Mouse (Mus musculus) embryonic stem cell, embryonic (primary cell): ENCODE measurements at regions not wholly inside any gene's neighbourhood (a gene's known extent, or its start where the extent isn't known, plus 50 kb on each side); places are given as distances from the start of the nearest gene placed in this dataset.

Experiments used
- CTCF ChIA-PET, 4 experiments: fragments of 300-600 bp in 2 of 4; fragments of 350-600 bp in 2 of 4; sonication (Branson Sonifier 250); formaldehyde crosslinking; loops; one replicate each; lab custom pipeline; 2022; ENCODE audit warnings: inconsistent platforms in 2 of 4; lab: Charles Lee
- POLR2A ChIA-PET, 4 experiments: fragments of 300-600 bp in 2 of 4; fragments of 350-600 bp in 2 of 4; sonication (Branson Sonifier 250); formaldehyde crosslinking; loops; one replicate each; lab custom pipeline; 2022; ENCODE audit warnings: antibody characterized with exemption in 4 of 4, inconsistent platforms in 1 of 4; lab: Charles Lee

DNA sequence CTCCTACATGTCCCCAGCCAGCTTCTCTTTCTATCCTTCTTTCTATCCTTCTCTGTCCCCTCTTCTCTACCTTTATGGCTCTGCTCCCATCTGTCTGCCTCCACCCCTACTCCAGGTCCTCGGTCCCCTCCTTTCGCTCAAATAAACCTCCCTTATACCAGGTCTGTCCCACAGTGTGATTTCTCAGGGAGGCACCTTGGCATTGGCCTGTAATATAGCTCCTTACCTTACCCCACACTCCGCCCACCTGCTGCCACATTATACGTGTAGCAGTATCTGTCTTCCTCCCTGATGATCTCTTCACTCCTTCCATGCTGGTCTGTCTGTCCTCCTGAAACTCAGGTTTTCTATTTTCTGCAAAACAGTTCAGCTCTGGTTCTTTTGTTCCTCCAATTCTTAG, 339.1 kb upstream of the Jmjd1c start:
- ChIA-PET POLR2A (no interaction called here), CTCF (no interaction called here)

GRCm38 (mm10) chr10:66770161-66771030, 325.5 kb upstream of the Jmjd1c start:
- ChIA-PET POLR2A (interaction anchor here in 2 of 4 experiments (0.6 to 0.9 kb wide), 5 partner anchors 10 to 778 kb away, joined by 3 to 4 read pairs (median 3); partner anchors contain the start of gene Ado (in 1 of the 2)), CTCF (interaction anchor here in 1 of 4 experiments (0.5 kb wide), 1 partner anchor 11 kb away, joined by 4 read pairs; no protein-coding TSS in a partner anchor)

GRCm38 (mm10) chr10:66780335-66781170, 315.4 kb upstream of the Jmjd1c start:
- ChIA-PET POLR2A (interaction anchor here in 3 of 4 experiments (0.5 to 0.6 kb wide), 3 partner anchors 10 to 371 kb away, joined by 3 to 4 read pairs (median 3); no protein-coding TSS in a partner anchor), CTCF (no interaction called here)

DNA sequence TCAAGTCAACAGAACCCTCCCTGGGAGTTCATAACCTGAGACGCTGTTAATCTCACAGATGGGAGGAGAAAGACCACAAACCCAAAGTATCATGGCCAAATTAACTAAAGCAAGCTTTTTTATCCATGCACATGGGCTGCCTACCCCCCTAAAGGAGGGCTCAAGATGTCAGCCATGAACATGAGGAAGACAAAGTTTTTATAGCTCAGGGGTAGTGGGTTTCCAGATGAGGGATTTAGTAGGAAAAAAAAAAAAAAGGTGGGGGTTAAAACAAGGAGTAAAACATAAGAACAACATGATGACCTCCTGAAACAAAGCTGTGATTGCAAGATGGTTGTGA, 314.8 kb upstream of the Jmjd1c start:
- ChIA-PET CTCF (interaction anchor here in 1 of 4 experiments (1.0 kb wide), 1 partner anchor 11 kb away, joined by 4 read pairs; no protein-coding TSS in a partner anchor), POLR2A (interaction anchor here in 2 of 4 experiments (0.6 to 1.6 kb wide), 2 partner anchors 10 kb away, joined by 3 read pairs; no protein-coding TSS in a partner anchor)

- ChIA-PET CTCF (interaction anchor here in 2 of 4 experiments (0.6 to 1.0 kb wide), 3 partner anchors 10 to 25 kb away, joined by 3 to 4 read pairs (median 3); no protein-coding TSS in a partner anchor), POLR2A (interaction anchor here in 1 of 4 experiments (1.6 kb wide), 1 partner anchor 11 kb away, joined by 3 read pairs; no protein-coding TSS in a partner anchor)
Measured at GRCm38 (mm10) chr10:66782025-66782424, 313.9 kb upstream of the Jmjd1c start.

GRCm38 (mm10) chr10:66787812-66788211, 308.1 kb upstream of the Jmjd1c start:
- ChIA-PET CTCF (interaction anchor here in 1 of 4 experiments (1.2 kb wide), 1 partner anchor 27 kb away, joined by 3 read pairs; no protein-coding TSS in a partner anchor), POLR2A (no interaction called here)

GRCm38 (mm10) chr10:66796296-66796695, 299.6 kb upstream of the Jmjd1c start:
- CTCF ChIA-PET, result no interaction called here
- POLR2A ChIA-PET, result no interaction called here

GRCm38 (mm10) chr10:66802691-66803090, 293.2 kb upstream of the Jmjd1c start:
- POLR2A ChIA-PET, result interaction anchor here in 1 of 4 experiments (0.6 kb wide), 1 partner anchor 1299 kb away, joined by 3 read pairs; no protein-coding TSS in a partner anchor
- CTCF ChIA-PET, result no interaction called here

DNA sequence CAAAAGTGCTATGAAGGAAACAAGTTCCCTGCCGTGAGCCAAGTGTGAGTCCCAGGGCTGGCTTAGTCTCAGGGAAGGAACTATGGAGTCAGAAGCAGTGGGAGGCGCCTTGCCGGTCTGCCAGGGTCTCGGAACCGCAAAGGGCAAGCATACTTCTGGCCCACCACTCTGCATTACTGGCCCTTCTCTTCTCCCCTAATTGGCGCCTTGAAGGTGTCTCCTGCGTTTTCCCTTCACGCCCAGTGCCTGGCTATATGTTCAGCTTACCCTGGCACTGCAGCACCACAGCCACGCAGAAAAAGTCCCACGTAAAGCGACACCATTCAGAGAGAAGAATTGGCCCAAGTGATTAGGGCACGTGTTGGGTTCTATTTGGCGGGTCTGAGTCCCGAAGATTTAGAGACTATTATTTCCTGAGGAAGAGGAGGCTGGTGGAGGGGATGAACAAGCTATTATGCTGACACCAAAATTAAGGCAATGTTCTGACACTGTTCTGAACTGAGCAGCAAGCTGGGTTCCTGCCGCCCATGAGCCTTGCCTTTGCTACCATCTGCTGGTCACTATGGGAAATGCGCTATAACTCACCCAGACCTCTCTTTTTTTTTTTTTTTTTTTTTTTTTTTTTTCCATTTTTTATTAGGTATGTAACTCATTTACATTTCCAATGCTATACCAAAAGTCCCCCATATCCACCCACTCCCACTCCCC, 288.5 kb upstream of the Jmjd1c start:
- CTCF ChIA-PET, result interaction anchor here (0.6 to 1.2 kb wide), 26 partner anchors 9 to 1458 kb away, joined by 3 to 13 read pairs (median 4); no protein-coding TSS in a partner anchor
- POLR2A ChIA-PET, result interaction anchor here in 3 of 4 experiments (0.5 to 0.7 kb wide), 6 partner anchors 12 to 478 kb away, joined by 3 to 6 read pairs (median 4); partner anchors contain the start of gene Nrbf2 (in 1 of the 3)

GRCm38 (mm10) chr10:66812515-66813260, 283.2 kb upstream of the Jmjd1c start:
- ChIA-PET POLR2A (interaction anchor here in 2 of 4 experiments (0.5 to 0.9 kb wide), 3 partner anchors 51 to 502 kb away, joined by 4 to 10 read pairs (median 5); no protein-coding TSS in a partner anchor), CTCF (interaction anchor here in 1 of 4 experiments (0.6 kb wide), 1 partner anchor 75 kb away, joined by 4 read pairs; no protein-coding TSS in a partner anchor)

GRCm38 (mm10) chr10:66813850-66814564, 281.9 kb upstream of the Jmjd1c start:
- ChIA-PET POLR2A (interaction anchor here in 2 of 4 experiments (0.8 to 1.1 kb wide), 3 partner anchors 50 to 270 kb away, joined by 3 to 5 read pairs (median 3); no protein-coding TSS in a partner anchor), CTCF (interaction anchor here (0.6 to 1.5 kb wide), 31 partner anchors 9 to 365 kb away, joined by 3 to 12 read pairs (median 3); no protein-coding TSS in a partner anchor)

GRCm38 (mm10) chr10:66814565-66815201, 281.2 kb upstream of the Jmjd1c start:
- ChIA-PET CTCF (interaction anchor here (0.5 to 1.5 kb wide), 39 partner anchors 9 to 442 kb away, joined by 3 to 12 read pairs (median 3); no protein-coding TSS in a partner anchor), POLR2A (interaction anchor here in 2 of 4 experiments (0.8 to 1.1 kb wide), 3 partner anchors 49 to 269 kb away, joined by 3 to 5 read pairs (median 3); no protein-coding TSS in a partner anchor)

DNA sequence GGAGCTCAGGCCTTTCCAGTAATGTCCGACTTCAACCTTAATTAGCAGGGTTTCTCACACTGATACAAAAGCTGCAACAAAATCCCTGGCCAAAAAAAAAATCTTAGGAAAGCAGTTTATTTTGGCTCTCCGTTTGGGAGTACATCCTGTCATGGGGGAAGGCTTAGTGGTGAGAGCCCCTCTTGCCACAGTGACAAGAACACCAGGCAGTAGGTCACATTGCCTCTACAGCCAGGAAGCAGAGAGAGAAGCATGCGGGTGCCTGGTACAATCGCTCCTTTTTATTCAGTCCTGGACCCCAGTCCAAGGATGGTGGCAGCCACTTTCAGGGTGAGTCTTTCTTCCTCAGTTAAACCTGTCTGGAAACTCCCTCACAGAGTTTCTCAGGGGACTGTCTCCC, 280.0 kb upstream of the Jmjd1c start:
- ChIA-PET CTCF (interaction anchor here in 2 of 4 experiments (0.6 to 1.6 kb wide), 2 partner anchors 9 to 384 kb away, joined by 3 read pairs; no protein-coding TSS in a partner anchor), POLR2A (interaction anchor here in 1 of 4 experiments (0.6 kb wide), 1 partner anchor 1217 kb away, joined by 4 read pairs; no protein-coding TSS in a partner anchor)

GRCm38 (mm10) chr10:66816776-66817175, 279.1 kb upstream of the Jmjd1c start:
- ChIA-PET CTCF (interaction anchor here in 2 of 4 experiments (0.6 to 1.6 kb wide), 4 partner anchors 9 to 1016 kb away, joined by 3 to 7 read pairs (median 3); no protein-coding TSS in a partner anchor), POLR2A (interaction anchor here in 2 of 4 experiments (0.7 to 1.0 kb wide), 3 partner anchors 104 to 1315 kb away, joined by 3 to 5 read pairs (median 5); partner anchors contain the start of gene Nrbf2 (in 1 of the 2))

DNA sequence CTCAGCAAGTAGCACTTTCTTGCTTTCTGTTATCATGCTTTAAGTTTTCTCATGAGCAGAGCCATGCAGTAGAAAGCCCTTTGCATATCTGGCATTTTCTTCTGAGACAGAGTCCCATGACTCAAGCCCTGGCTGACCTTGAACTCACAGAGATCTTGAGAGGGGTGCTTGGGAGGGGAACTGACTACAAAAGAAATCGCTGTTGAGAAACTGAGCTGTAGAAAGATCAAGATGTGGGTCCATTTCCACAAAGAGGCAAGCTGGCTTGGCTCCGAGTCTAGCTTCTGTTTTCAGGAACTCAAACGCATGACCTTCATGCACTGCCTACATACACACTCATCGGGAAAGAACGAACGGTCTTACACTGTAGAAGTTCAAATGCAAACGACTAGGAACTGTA, 278.0 kb upstream of the Jmjd1c start:
- POLR2A ChIA-PET, result interaction anchor here in 2 of 4 experiments (0.5 to 1.7 kb wide), 3 partner anchors 12 to 282 kb away, joined by 3 to 7 read pairs (median 5); no protein-coding TSS in a partner anchor
- CTCF ChIA-PET, result interaction anchor here in 2 of 4 experiments (0.5 to 1.1 kb wide), 3 partner anchors 11 to 547 kb away, joined by 3 to 4 read pairs (median 4); no protein-coding TSS in a partner anchor
